Mouse (Mus musculus) midbrain, embryonic 10.5 days (tissue): ENCODE measurements around the gene BC037034. TPM values are rescaled to one million over a fixed set of nuclear protein-coding genes. Genes with fewer than 3 reads are reported as not detected.

Experiments used
- DNase-seq: peaks from one replicate; pipeline ENCODE4 v3.0.0-alpha.2; 2017; ENCODE audit warnings: low spot score
- H3K27ac ChIP-seq: fragments of 300-500 bp; sonication (generic); replicated peaks from 2 replicates; pipeline ENCODE4 v1.5.1; 2016; ENCODE audit warnings: mild to moderate bottlenecking
- H3K27me3 ChIP-seq: fragments of 300-500 bp; sonication (generic); 2 replicates; pipeline ENCODE4 v1.6.1; 2016; ENCODE audit warnings: low read depth, mild to moderate bottlenecking; ENCODE audit not compliant: poor library complexity, severe bottlenecking
- H3K36me3 ChIP-seq: fragments of 300-500 bp; sonication (generic); 2 replicates; pipeline ENCODE4 v1.6.1; 2016; ENCODE audit warnings: mild to moderate bottlenecking, moderate library complexity
- H3K4me1 ChIP-seq: fragments of 300-500 bp; sonication (generic); 2 replicates; pipeline ENCODE4 v1.6.1; 2016
- H3K4me3 ChIP-seq: fragments of 300-500 bp; sonication (generic); 2 replicates; pipeline ENCODE4 v1.5.1; 2016; ENCODE audit warnings: mild to moderate bottlenecking, moderate library complexity
- H3K9me3 ChIP-seq: fragments of 300-500 bp; sonication (generic); replicated peaks from 2 replicates; pipeline ENCODE4 v1.6.1; 2016; ENCODE audit warnings: mild to moderate bottlenecking
- WGBS: fragments of 180-500 bp; shearing (Covaris S2); methylation state at CpG from one replicate; pipeline ENCODE4 v1.1.7; 2016; 5-methylcytosine and 5-hydroxymethylcytosine counted together
- polyA plus RNA-seq: library from polyadenylated mRNA; unstranded; fragments of >200 nt; fragmentation: Nextera tagmentation; extraction: Ambion mirVana; gene quantifications from 2 replicates; pipeline ENCODE4 v1.2.1, GENCODE M21; 2016

BC037034 gene
- polyA plus RNA-seq, 1 experiment from 2014 or later, result 6.9 TPM

GRCm38 (mm10) chr5:138275216-138276050 lies 11.6 kb upstream of the BC037034 start:
- 11% methylated on average over 41 of the region's 41 CpGs for WGBS
- Histone ChIP-seq H3K4me1 (peaks cover 84% of the 10 kb centered on the region), H3K4me3 (peak overlapping the region; percentile 55), H3K9me3 (0 out of 2 replicates have a peak, but pooled peaks cover 1% of the 10 kb centered on the region), H3K36me3 (peaks cover 47% of the 10 kb centered on the region), H3K27ac (peak overlapping the region; percentile 78), H3K27me3 (peaks cover 25% of the 10 kb centered on the region)
- DNase-seq, result peak; percentile 50

- Histone ChIP-seq H3K9me3 (no peaks in the 10 kb centered on the region), H3K4me3 (peak overlapping the region; percentile 55; the same call in 1 of the 2 replicates), H3K27ac (no peak overlapping the region), H3K4me1 (peaks cover 83% of the 10 kb centered on the region), H3K27me3 (peaks cover 25% of the 10 kb centered on the region), H3K36me3 (peaks cover 47% of the 10 kb centered on the region)
- DNase-seq, result no peak
- whole genome bisulfite sequencing, result 57% methylated on average over 8 of the region's 8 CpGs
Measured at GRCm38 (mm10) chr5:138274186-138274585, 10.4 kb upstream of the BC037034 start.

GRCm38 (mm10) chr5:138272409-138272923 lies 8.6 kb upstream of the BC037034 start, which contains the start of gene Gal3st4:
Gal3st4 (minus strand) TSS chr5:138272840.
- Histone ChIP-seq H3K36me3 (peaks cover 34% of the 10 kb centered on the region), H3K27me3 (peaks cover 25% of the 10 kb centered on the region), H3K27ac (peak within 1 kb of the TSS; percentile 84), H3K4me3 (peak within 1 kb of the TSS; percentile 51), H3K4me1 (peaks cover 66% of the 10 kb centered on the region), H3K9me3 (no peaks in the 10 kb centered on the region)
- WGBS, result 2% methylated on average over 12 of the region's 12 CpGs
- peak; percentile 72 for DNase-seq

DNA sequence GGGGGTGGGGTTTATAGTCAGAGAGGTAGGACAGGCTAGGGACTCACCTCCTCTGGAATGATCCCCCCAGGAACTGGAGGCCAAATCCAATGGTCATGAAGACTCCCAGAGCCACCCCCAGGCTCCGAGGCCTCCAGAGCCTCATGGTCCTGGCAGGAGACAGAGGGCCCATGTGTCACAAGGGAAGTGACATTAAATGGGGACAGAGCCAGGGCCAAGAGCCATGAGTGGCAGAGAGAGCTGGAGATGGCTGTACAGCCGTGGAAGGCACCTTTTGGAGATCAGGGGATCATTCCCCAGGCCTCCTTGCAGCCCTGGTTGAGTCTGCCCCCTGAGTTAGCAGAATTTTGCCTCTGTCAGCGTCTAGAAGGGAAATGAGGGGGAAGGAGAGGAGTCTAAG lies 7.4 kb upstream of the BC037034 start:
- no peak for DNase-seq
- H3K9me3 ChIP-seq, result no peaks in the 10 kb centered on the region
- 50% methylated on average over 3 of the region's 3 CpGs for WGBS
- H3K4me3 ChIP-seq, result peak overlapping the region; percentile 51; the same call in 1 of the 2 replicates
- H3K27ac ChIP-seq, result peak overlapping the region; percentile 28; the same call in 1 of the 2 replicates
- peaks cover 14% of the 10 kb centered on the region for H3K27me3 ChIP-seq
- H3K36me3 ChIP-seq, result peaks cover 34% of the 10 kb centered on the region
- peaks cover 54% of the 10 kb centered on the region for H3K4me1 ChIP-seq

DNA sequence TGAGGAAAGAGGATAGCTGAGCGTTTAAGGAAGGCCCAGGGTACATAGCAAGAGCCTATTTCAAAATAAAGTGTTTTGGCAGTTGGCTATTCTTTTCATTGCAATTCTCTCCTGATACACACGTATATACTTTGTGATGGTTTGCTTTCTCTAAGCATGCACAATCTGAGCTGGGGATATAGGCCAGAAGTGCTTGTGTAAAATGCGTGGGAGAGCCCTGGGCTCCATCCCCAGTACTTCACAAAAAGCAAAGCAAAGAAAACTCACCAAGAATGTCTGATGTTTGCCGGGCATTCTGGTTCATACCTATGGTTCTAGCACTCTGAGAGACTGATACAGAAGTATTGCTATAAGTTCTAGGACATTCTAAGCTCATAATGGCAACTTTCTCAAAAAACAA lies 5.1 kb upstream of the BC037034 start:
- DNase-seq, result no peak
- Histone ChIP-seq H3K27me3 (peaks cover 14% of the 10 kb centered on the region), H3K27ac (no peak overlapping the region), H3K9me3 (no peaks in the 10 kb centered on the region), H3K4me1 (peaks cover 45% of the 10 kb centered on the region), H3K36me3 (peaks cover 21% of the 10 kb centered on the region), H3K4me3 (no peak overlapping the region)
- WGBS, result 82% methylated on average over 4 of the region's 4 CpGs

GRCm38 (mm10) chr5:138267114-138267513 lies 3.3 kb upstream of the BC037034 start:
- H3K27ac ChIP-seq, result no peak overlapping the region
- no peaks in the 10 kb centered on the region for H3K9me3 ChIP-seq
- peaks cover 27% of the 10 kb centered on the region for H3K36me3 ChIP-seq
- no peak overlapping the region for H3K4me3 ChIP-seq
- peaks cover 14% of the 10 kb centered on the region for H3K27me3 ChIP-seq
- WGBS, result 88% methylated on average over 3 of the region's 3 CpGs
- peak; percentile 9 for DNase-seq
- H3K4me1 ChIP-seq, result peaks cover 40% of the 10 kb centered on the region

DNA sequence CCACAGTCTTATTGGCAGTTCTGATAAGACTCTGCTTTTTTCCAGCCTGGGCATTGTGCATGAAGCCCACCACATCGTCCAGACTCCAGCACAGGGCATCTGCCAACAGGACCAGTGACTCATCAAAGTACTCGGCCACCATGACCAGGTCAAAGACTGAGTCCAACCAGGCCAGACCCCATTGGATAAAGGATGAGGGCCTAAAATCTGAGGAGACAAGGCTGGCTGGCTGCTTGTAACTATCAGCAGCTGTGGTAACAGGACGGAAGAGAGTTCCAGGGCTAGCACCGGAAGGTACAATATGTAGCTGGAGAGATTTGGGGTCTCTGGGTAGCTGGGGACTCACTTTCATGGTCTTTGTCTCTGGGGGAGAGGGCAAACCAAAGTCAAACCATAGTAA lies 1.9 kb upstream of the BC037034 start:
- Histone ChIP-seq H3K4me1 (peaks cover 31% of the 10 kb centered on the region), H3K36me3 (peaks cover 41% of the 10 kb centered on the region), H3K27me3 (0 out of 2 replicates have a peak, but pooled peaks cover under 1% of the 10 kb centered on the region)

GRCm38 (mm10) chr5:138264207-138264578 lies 360 bp upstream of the BC037034 start:
- Histone ChIP-seq H3K4me3 (peak overlapping the region; percentile 99), H3K27me3 (no peaks in the 10 kb centered on the region), H3K9me3 (no peaks in the 10 kb centered on the region), H3K36me3 (peaks cover 56% of the 10 kb centered on the region), H3K27ac (peak overlapping the region; percentile 92), H3K4me1 (peaks cover 31% of the 10 kb centered on the region)
- 15% methylated on average over 6 of the region's 6 CpGs for WGBS
- no peak for DNase-seq

More for the DNA sequence above, 1.9 kb upstream of the BC037034 start:
- Histone ChIP-seq H3K27ac (no peak overlapping the region), H3K4me3 (no peak overlapping the region), H3K9me3 (no peaks in the 10 kb centered on the region)
- WGBS, result 95% methylated on average over 4 of the region's 4 CpGs
- DNase-seq, result no peak

DNA sequence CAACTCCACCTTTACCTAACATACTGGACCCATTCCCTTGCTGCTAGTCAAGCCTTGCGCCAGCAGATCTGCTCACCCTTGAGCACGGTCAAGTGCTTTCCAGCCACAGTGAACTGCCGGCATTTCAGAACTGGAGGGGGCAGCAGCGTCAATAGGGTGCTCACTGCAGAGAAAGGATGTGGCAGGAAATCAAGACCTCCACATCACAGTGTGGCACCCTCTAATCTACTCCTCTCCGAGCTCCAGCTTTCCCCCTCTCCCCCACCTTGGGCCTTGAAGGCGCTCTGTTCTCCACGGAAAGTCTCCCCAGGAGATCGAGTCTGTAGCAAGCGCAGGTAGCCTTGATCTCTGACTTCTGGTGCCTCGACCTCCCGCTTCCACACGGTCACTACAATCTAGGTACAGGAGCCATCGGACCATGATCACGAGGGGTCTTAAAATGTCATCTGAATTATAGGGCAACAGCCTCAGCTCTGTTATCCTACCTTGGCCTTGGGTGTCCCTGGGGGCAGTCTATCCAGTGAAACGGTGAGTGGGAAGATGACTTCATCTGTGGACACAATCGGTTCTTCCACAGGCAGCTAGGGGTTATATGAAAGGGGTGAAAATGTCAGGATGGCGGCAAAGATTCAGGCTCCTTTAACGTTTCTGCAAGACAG lies 1.1 kb downstream of the BC037034 start:
- no peak for DNase-seq
- peaks cover 71% of the 10 kb centered on the region for H3K36me3 ChIP-seq
- WGBS, result 75% methylated on average over 18 of the region's 18 CpGs

DNA sequence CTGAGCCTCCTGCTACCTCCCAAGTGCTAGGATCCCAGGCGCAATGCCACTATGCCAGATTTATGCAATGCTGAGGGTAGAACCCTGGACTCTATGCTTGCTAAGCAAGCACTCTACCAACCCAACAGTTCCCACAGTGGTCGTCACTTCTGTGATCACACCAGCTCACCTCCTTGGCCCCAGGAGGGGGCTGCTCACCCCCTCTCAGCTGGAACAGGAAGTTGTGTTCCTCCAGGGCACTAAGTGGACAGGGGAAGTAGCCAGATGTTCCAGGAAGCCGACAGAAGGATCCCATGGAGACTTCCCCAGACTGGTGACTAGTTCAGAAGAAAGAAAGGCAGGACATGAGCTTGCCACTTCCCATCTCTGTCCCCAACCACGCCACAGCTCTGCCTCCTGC lies 1.8 kb downstream of the BC037034 start:
- Histone ChIP-seq H3K4me1 (peaks cover 31% of the 10 kb centered on the region), H3K36me3 (peaks cover 72% of the 10 kb centered on the region), H3K27me3 (no peaks in the 10 kb centered on the region), H3K27ac (no peak overlapping the region), H3K4me3 (peak overlapping the region; percentile 99), H3K9me3 (no peaks in the 10 kb centered on the region)
- WGBS, result 86% methylated on average over 4 of the region's 4 CpGs
- no peak for DNase-seq

More for the DNA sequence above, 1.1 kb downstream of the BC037034 start:
- Histone ChIP-seq H3K4me3 (peak overlapping the region; percentile 99), H3K27me3 (no peaks in the 10 kb centered on the region), H3K9me3 (no peaks in the 10 kb centered on the region), H3K4me1 (peaks cover 31% of the 10 kb centered on the region), H3K27ac (peak overlapping the region; percentile 92; the same call in 1 of the 2 replicates)

- 95% methylated on average over 11 of the region's 11 CpGs for WGBS
- Histone ChIP-seq H3K4me3 (no peak overlapping the region), H3K4me1 (peaks cover 42% of the 10 kb centered on the region)
Measured at GRCm38 (mm10) chr5:138260834-138261233, 3.0 kb downstream of the BC037034 start.

DNA sequence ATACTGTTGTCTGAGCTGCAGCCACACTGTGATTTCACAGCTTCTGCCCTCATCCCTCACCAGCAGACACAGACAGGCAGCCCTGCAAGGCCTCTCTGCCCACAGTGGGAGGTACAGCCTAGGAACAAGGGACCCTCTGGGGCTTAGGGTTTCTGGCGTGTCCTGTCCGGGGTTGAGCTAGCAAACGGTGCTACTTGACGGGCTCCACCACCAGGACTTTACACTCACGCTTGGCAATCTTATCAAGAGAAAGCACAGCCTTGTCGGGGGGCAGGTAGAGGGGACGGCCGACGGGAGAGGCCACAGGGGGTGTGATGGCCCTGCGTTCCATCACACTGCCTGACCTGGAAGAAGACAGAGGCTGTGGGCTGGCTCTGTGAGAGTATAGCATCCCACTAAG lies 3.8 kb downstream of the BC037034 start:
- no peak for DNase-seq
- peaks cover 43% of the 10 kb centered on the region for H3K4me1 ChIP-seq
- 90% methylated on average over 10 of the region's 10 CpGs for WGBS

More at GRCm38 (mm10) chr5:138260834-138261233, 3.0 kb downstream of the BC037034 start:
- no peak overlapping the region for H3K27ac ChIP-seq
- peaks cover 61% of the 10 kb centered on the region for H3K36me3 ChIP-seq
- no peak for DNase-seq
- H3K27me3 ChIP-seq, result no peaks in the 10 kb centered on the region
- H3K9me3 ChIP-seq, result no peaks in the 10 kb centered on the region

More for the DNA sequence above, 3.8 kb downstream of the BC037034 start:
- Histone ChIP-seq H3K27me3 (no peaks in the 10 kb centered on the region), H3K27ac (no peak overlapping the region), H3K4me3 (no peak overlapping the region), H3K9me3 (no peaks in the 10 kb centered on the region), H3K36me3 (peaks cover 56% of the 10 kb centered on the region)
